Mouse (Mus musculus) kidney, postnatal 14 days (tissue): ENCODE results near the gene Rev3l.

Source experiments
- DNase-seq: peaks from one replicate; pipeline ENCODE4 v3.0.0; 2022; ENCODE audit warnings: mixed read lengths

Rev3l gene

GRCm38 (mm10) chr10:39731736-39732265 lies at the start of gene Rev3l:
TSS of gene Rev3l (plus strand) at chr10:39732118.
- DNase-seq = peak; percentile 95

- DNase-seq = no peak
Measured at GRCm38 (mm10) chr10:39682556-39682955, 49.4 kb upstream of the Rev3l start.

GRCm38 (mm10) chr10:39683481-39683880 lies 48.4 kb upstream of the Rev3l start:
- DNase-seq = no peak

- DNase-seq = no peak
Measured at GRCm38 (mm10) chr10:39686811-39687210, 45.1 kb upstream of the Rev3l start.

- no peak for DNase-seq
Measured at GRCm38 (mm10) chr10:39687851-39688250, 44.1 kb upstream of the Rev3l start.

GRCm38 (mm10) chr10:39691351-39692064 lies 40.4 kb upstream of the Rev3l start:
- no peak for DNase-seq

- DNase-seq = no peak
Measured at GRCm38 (mm10) chr10:39692152-39692551, 39.8 kb upstream of the Rev3l start.

- DNase-seq = no peak
Measured at GRCm38 (mm10) chr10:39707717-39708510, 24.0 kb upstream of the Rev3l start.

GRCm38 (mm10) chr10:39716936-39717335 lies 15.0 kb upstream of the Rev3l start:
- DNase-seq = no peak

- peak; percentile 97 for DNase-seq
Measured at GRCm38 (mm10) chr10:39730976-39731735, 762 bp upstream of the Rev3l start.

- peak; percentile 88 for DNase-seq
Measured at GRCm38 (mm10) chr10:39732266-39733100, 565 bp downstream of the Rev3l start.

- no peak for DNase-seq
Measured at GRCm38 (mm10) chr10:39733101-39733399, 1.1 kb downstream of the Rev3l start.

- no peak for DNase-seq
Measured at GRCm38 (mm10) chr10:39733421-39733930, 1.6 kb downstream of the Rev3l start.

- no peak for DNase-seq
Measured at GRCm38 (mm10) chr10:39736187-39736586, 4.3 kb downstream of the Rev3l start.

- DNase-seq = no peak
Measured at GRCm38 (mm10) chr10:39742057-39742456, 10.1 kb downstream of the Rev3l start.

GRCm38 (mm10) chr10:39764752-39765151 lies 32.8 kb downstream of the Rev3l start:
- no peak for DNase-seq

- DNase-seq = no peak
Measured at GRCm38 (mm10) chr10:39766702-39767101, 34.8 kb downstream of the Rev3l start.

- DNase-seq = no peak
Measured at GRCm38 (mm10) chr10:39772259-39772658, 40.3 kb downstream of the Rev3l start.

GRCm38 (mm10) chr10:39773940-39774726 lies 42.2 kb downstream of the Rev3l start:
- DNase-seq = no peak

- no peak for DNase-seq
Measured at GRCm38 (mm10) chr10:39776927-39777326, 45.0 kb downstream of the Rev3l start.

GRCm38 (mm10) chr10:39778305-39778704 lies 46.4 kb downstream of the Rev3l start:
- DNase-seq = no peak
